Mouse (Mus musculus): ENCODE data around the gene Nr2f1. TPM values are rescaled to one million over a fixed set of nuclear protein-coding genes. Genes with fewer than 3 reads are reported as not detected.

The Nr2f1 gene
- total and polyA plus RNA-seq, 2 experiments = 0.37 to 2.2 TPM

DNA sequence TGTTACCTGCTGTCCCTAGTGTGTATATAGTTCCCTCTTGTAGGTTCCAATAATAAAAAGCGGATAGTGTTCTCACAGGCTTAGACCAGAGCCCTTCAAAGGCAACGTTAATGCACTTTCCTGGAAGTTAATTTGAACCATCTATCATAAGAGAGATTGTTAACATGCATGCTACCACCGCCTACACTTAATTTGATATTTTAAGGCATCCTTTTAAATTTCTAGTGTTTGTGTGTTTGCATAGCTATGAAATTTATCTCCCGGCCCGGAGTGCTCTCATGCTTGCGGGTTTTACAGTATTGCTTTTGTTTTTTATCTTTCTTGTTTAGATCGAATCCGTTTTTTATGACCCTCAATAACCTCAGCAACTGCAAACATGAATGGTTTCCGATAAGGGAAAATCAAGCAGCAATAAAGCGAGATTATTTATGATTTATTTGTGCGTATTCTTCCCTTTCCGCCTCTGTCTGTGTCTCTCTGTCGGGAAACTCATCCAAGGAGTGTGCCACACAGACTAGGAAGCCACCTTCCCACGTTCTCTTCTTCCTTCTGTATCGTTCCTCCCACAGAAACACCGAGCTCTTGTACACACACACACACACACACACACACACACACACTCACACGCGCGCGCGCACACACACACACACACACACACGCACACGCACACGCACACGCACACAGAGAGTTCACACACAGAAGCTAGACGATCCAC lies 5.3 kb downstream of the Nr2f1 start:
- 30% methylated on average over 26 of the region's 26 CpGs for WGBS
- peaks cover 21% of the 10 kb centered on the region for H3K27me3 ChIP-seq (ENCODE audit: control insufficient read depth, insufficient read depth, low read length)

DNA sequence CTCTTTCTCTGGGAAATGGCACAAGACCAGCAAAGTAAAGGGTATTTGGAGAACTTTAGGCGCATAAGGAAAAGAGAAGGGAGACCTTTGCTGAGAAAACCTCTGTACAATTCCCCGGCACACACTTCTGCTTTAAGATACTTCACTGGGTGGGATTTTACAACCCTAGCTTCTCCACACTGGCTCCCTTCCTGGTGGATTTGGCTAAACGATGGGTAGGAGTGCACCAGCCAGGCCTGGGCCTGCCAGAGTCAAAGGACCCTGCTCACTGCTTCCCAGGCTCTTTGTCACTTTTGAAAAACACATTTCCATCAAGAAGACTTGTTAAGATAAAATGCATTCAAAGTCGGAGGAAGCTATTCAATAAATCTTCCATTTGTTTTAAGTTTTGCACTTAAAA lies 6.3 kb downstream of the Nr2f1 start:
- no peaks in the 10 kb centered on the region; the same call in 1 of the 2 replicates for H3K4me1 ChIP-seq (ENCODE audit: control insufficient read depth, insufficient read depth, low read length)
- H3K27me3 ChIP-seq (ENCODE audit: control insufficient read depth, insufficient read depth, low read length) = peaks cover 16% of the 10 kb centered on the region
- DNase-seq (ENCODE audit: extremely low read depth, low read depth, low spot score) = no peak
- no peak overlapping the region for H3K4me3 ChIP-seq (ENCODE audit: insufficient read depth, low read depth, low read length)
- no peaks in the 10 kb centered on the region for H3K36me3 ChIP-seq (ENCODE audit: control insufficient read depth, insufficient read depth, low read length)
- H3K79me2 ChIP-seq (ENCODE audit: control insufficient read depth, insufficient read depth, low read length) = 0 out of 2 replicates have a peak, but pooled peaks cover 3% of the 10 kb centered on the region
- H3K27ac ChIP-seq (replicated peaks; ENCODE audit: insufficient read depth, low read depth, low read length) = no peak overlapping the region
- no peak overlapping the region for H3K9ac ChIP-seq (ENCODE audit: low read depth, low read length)
- TF ChIP-seq POLR2A (IDR thresholded peaks at IDR 0.05; ENCODE audit: extremely low read depth, insufficient read depth, low read length) (no peak), CTCF (IDR thresholded peaks at IDR 0.05; ENCODE audit: low read depth, low read length) (no peak)
- 43% methylated on average over 4 of the region's 4 CpGs for WGBS

More for the DNA sequence above, 5.3 kb downstream of the Nr2f1 start:
- Histone ChIP-seq H3K36me3 (ENCODE audit: control insufficient read depth, insufficient read depth, low read length) (no peaks in the 10 kb centered on the region), H3K4me1 (ENCODE audit: control insufficient read depth, insufficient read depth, low read length) (no peaks in the 10 kb centered on the region; the same call in 1 of the 2 replicates), H3K27ac (replicated peaks; ENCODE audit: insufficient read depth, low read depth, low read length) (no peak overlapping the region), H3K79me2 (ENCODE audit: control insufficient read depth, insufficient read depth, low read length) (0 out of 2 replicates have a peak, but pooled peaks cover 3% of the 10 kb centered on the region), H3K9ac (ENCODE audit: low read depth, low read length) (no peak overlapping the region), H3K4me3 (ENCODE audit: insufficient read depth, low read depth, low read length) (no peak overlapping the region)
- no peak for TF ChIP-seq POLR2A (IDR thresholded peaks at IDR 0.05; ENCODE audit: extremely low read depth, insufficient read depth, low read length)
- TF ChIP-seq CTCF (IDR thresholded peaks at IDR 0.05; ENCODE audit: low read depth, low read length) = no peak
- no peak for DNase-seq (ENCODE audit: extremely low read depth, low read depth, low spot score)

DNA sequence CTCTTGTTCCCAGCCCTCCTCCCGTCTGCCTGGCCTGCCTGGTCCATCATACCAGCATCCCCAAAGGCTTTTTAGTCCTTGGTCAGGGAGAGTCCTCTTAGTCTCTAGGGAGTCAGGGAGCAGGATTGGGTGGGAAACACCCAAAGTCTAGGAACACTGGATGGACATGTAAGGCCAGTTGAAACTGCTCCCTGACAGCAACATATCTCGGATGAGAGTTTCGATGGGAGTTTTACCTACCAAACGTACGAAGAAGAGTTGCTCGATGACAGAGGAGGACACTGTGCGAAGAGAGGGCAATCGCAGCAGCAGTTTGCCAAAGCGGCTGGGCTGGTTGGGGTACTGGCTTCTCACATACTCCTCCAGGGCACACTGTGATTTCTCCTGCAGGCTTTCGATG lies 10.0 kb downstream of the Nr2f1 start:
- H3K4me3 ChIP-seq (ENCODE audit: insufficient read depth, low read depth, low read length) = no peak overlapping the region
- no peak for DNase-seq (ENCODE audit: extremely low read depth, low read depth, low spot score)
- no peaks in the 10 kb centered on the region; the same call in 1 of the 2 replicates for H3K4me1 ChIP-seq (ENCODE audit: control insufficient read depth, insufficient read depth, low read length)
- no peak overlapping the region for H3K27ac ChIP-seq (replicated peaks; ENCODE audit: insufficient read depth, low read depth, low read length)
- H3K36me3 ChIP-seq (ENCODE audit: control insufficient read depth, insufficient read depth, low read length) = no peaks in the 10 kb centered on the region
- no peaks in the 10 kb centered on the region for H3K79me2 ChIP-seq (ENCODE audit: control insufficient read depth, insufficient read depth, low read length)
- 27% methylated on average over 10 of the region's 10 CpGs for WGBS
- no peak for TF ChIP-seq POLR2A (IDR thresholded peaks at IDR 0.05; ENCODE audit: extremely low read depth, insufficient read depth, low read length)
- TF ChIP-seq CTCF (IDR thresholded peaks at IDR 0.05; ENCODE audit: low read depth, low read length) = no peak
- H3K9ac ChIP-seq (ENCODE audit: low read depth, low read length) = no peak overlapping the region
- H3K27me3 ChIP-seq (ENCODE audit: control insufficient read depth, insufficient read depth, low read length) = peaks cover 7% of the 10 kb centered on the region

DNA sequence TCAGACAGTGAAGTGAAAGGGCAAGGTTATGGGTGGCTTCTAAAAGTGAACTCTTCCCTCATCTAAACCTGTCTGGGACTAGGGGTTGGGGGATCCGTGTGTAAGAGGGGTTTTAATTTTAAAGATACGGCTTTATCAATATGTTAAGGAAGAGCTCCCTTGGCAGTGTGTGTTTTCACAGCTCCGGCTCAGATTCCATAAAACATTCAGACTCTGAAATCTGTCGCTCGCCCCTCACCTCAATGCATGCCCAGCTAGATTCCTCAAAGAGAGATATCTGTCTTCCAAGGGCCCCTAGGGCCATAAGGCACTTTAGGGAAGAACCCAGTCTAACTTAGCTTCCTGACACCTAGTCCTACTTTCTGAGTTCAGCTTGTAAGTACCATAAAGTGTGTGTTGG lies 11.7 kb downstream of the Nr2f1 start:
- peaks cover 9% of the 10 kb centered on the region; the same call in 1 of the 2 replicates for H3K27me3 ChIP-seq (ENCODE audit: control insufficient read depth, insufficient read depth, low read length)
- 38% methylated on average over 5 of the region's 5 CpGs for WGBS
- no peak for TF ChIP-seq POLR2A (IDR thresholded peaks at IDR 0.05; ENCODE audit: extremely low read depth, insufficient read depth, low read length)
- no peaks in the 10 kb centered on the region for H3K36me3 ChIP-seq (ENCODE audit: control insufficient read depth, insufficient read depth, low read length)
- no peak overlapping the region for H3K27ac ChIP-seq (replicated peaks; ENCODE audit: insufficient read depth, low read depth, low read length)
- H3K4me3 ChIP-seq (ENCODE audit: insufficient read depth, low read depth, low read length) = no peak overlapping the region
- no peaks in the 10 kb centered on the region for H3K79me2 ChIP-seq (ENCODE audit: control insufficient read depth, insufficient read depth, low read length)
- no peaks in the 10 kb centered on the region for H3K4me1 ChIP-seq (ENCODE audit: control insufficient read depth, insufficient read depth, low read length)
- no peak overlapping the region for H3K9ac ChIP-seq (ENCODE audit: low read depth, low read length)
- no peak for DNase-seq (ENCODE audit: extremely low read depth, low read depth, low spot score)

DNA sequence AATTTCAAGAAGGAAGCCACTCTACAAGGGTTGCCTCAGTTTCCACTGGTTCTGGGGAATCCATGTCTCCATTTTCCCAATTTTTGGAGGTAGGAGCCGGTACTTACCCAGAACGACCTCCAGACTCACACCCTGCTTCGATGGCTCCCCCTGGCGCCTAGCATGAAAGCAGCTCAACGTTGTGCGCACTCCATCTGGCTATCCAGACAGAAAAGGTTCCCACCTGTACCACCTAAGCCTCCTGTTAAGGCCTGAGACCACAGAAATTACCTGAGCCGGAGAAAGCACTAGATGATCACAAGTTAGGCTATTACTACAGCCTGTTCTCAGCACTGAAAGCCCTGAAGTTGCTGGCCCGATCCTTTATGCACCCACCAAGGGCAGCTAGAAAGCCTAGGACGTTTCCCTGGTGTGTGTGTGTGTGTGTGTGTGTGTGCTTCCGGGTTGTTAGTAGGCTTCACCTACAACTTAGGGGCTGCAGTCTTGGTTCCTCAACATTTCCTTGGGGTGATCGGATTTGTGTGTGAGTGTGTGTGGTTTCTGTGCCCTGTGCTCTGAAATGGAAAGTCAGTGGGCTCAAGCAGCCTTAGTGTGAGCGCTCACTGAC lies 13.1 kb downstream of the Nr2f1 start:
- WGBS = 28% methylated on average over 12 of the region's 12 CpGs

More for the DNA sequence above, 13.1 kb downstream of the Nr2f1 start:
- no peak overlapping the region for H3K4me3 ChIP-seq (ENCODE audit: insufficient read depth, low read depth, low read length)
- no peaks in the 10 kb centered on the region for H3K79me2 ChIP-seq (ENCODE audit: control insufficient read depth, insufficient read depth, low read length)
- TF ChIP-seq POLR2A (IDR thresholded peaks at IDR 0.05; ENCODE audit: extremely low read depth, insufficient read depth, low read length) (no peak), CTCF (IDR thresholded peaks at IDR 0.05; ENCODE audit: low read depth, low read length) (peak; percentile 83)
- H3K27ac ChIP-seq (replicated peaks; ENCODE audit: insufficient read depth, low read depth, low read length) = no peak overlapping the region
- no peaks in the 10 kb centered on the region for H3K36me3 ChIP-seq (ENCODE audit: control insufficient read depth, insufficient read depth, low read length)
- no peak overlapping the region for H3K9ac ChIP-seq (ENCODE audit: low read depth, low read length)
- DNase-seq (ENCODE audit: extremely low read depth, low read depth, low spot score) = peak; percentile 21
- H3K4me1 ChIP-seq (ENCODE audit: control insufficient read depth, insufficient read depth, low read length) = no peaks in the 10 kb centered on the region
- peaks cover 18% of the 10 kb centered on the region; the same call in 1 of the 2 replicates for H3K27me3 ChIP-seq (ENCODE audit: control insufficient read depth, insufficient read depth, low read length)
